Mouse (Mus musculus): ENCODE measurements around the gene Gcm2. TPM values are rescaled to one million over a fixed set of nuclear protein-coding genes. Genes with fewer than 3 reads are reported as not detected.

Gcm2 gene
- not detected for polyA plus RNA-seq (2017; shearing (Covaris generic))

GRCm38 (mm10) chr13:41110935-41111334 lies at the start of gene Gcm2:
Gene Gcm2 (minus strand): TSS chr13:41111035.

GRCm38 (mm10) chr13:41113940-41114339 lies 3.1 kb upstream of the Gcm2 start, which contains the start of gene Sycp2l:
Gene Sycp2l (plus strand): TSS chr13:41114307.

DNA sequence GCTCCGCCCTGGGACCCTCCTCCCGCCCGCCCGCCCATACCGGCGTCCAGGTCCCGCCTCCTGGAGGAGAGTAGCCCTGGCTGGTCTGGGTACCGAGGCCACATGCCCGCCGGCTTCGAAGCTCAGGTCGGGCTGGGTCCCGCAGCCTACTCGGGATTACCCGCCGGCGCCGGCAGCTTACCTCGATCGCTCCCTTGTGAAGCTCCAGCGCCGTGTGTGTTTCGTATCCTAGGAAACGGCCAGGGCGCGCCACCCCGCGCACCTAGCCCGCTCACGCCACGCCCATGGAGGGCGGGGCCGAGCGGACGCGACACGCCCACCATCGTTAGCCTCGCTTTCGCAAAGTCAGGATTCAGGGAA lies 31.4 kb downstream of the Gcm2 start, which contains the start of gene Mak:
Gene Mak (minus strand): TSS at position 286 of the 360 bp plus-strand sequence.

Other genes starting within 250 kb of the Gcm2 start
- gene Pak1ip1, start 110.0 kb downstream of the Gcm2 start, polyA plus RNA-seq (2017; shearing (Covaris generic)), result 79.8 TPM
- 78.7 TPM for gene Tmem14c, start 94.7 kb downstream of the Gcm2 start, polyA plus RNA-seq (2017; shearing (Covaris generic))
- gene Mak, start 31.3 kb downstream of the Gcm2 start, polyA plus RNA-seq (2017; shearing (Covaris generic)), result not detected
- gene Sycp2l, start 3.3 kb upstream of the Gcm2 start, polyA plus RNA-seq (2017; shearing (Covaris generic)), result not detected
- gene Elovl2, start 109.4 kb upstream of the Gcm2 start, polyA plus RNA-seq (2017; shearing (Covaris generic)), result not detected
- 9.9 TPM for gene Smim13, start 138.8 kb upstream of the Gcm2 start, polyA plus RNA-seq (2017; shearing (Covaris generic))
- not detected for gene Gm17364, start 162.9 kb upstream of the Gcm2 start, polyA plus RNA-seq (2017; shearing (Covaris generic))

Data from effector memory CD4-positive, alpha-beta T cell, adult 5 months (primary cell).